Mouse (Mus musculus) spleen, postnatal 4 days (tissue): ENCODE measurements around the gene Cep152.

Experiments used
- DNase-seq, 2 experiments: peaks; one replicate each; pipeline ENCODE4 v3.0.0; 2022; ENCODE audit warnings: low spot score in 2 of 2

Gene Cep152

GRCm38 (mm10) chr2:125624837-125625351 is at the start of gene Cep152:
Cep152 (minus strand) TSS chr2:125625113.
- peak; percentile 98 for DNase-seq

- DNase-seq, result peak; percentile 76 to 89
Observed at GRCm38 (mm10) chr2:125672957-125673631, 48.2 kb upstream of the Cep152 start, which contains the start of gene Eid1. Eid1 (plus strand) TSS chr2:125673095.

GRCm38 (mm10) chr2:125672568-125672956 is 47.6 kb upstream of the Cep152 start:
- peak in 1 of 2 experiments; percentile 69 for DNase-seq

- DNase-seq, result no peak
Observed at GRCm38 (mm10) chr2:125670846-125671245, 45.9 kb upstream of the Cep152 start.

- no peak for DNase-seq
Observed at GRCm38 (mm10) chr2:125667721-125668120, 42.8 kb upstream of the Cep152 start.

- no peak for DNase-seq
Observed at GRCm38 (mm10) chr2:125667184-125667583, 42.3 kb upstream of the Cep152 start.

- peak in 1 of 2 experiments; percentile 66 for DNase-seq
Observed at GRCm38 (mm10) chr2:125666668-125667067, 41.8 kb upstream of the Cep152 start.

- DNase-seq, result no peak
Observed at GRCm38 (mm10) chr2:125665909-125666308, 41.0 kb upstream of the Cep152 start.

GRCm38 (mm10) chr2:125665213-125665612 is 40.3 kb upstream of the Cep152 start:
- DNase-seq, result peak in 1 of 2 experiments; percentile 35

- DNase-seq, result no peak
Observed at GRCm38 (mm10) chr2:125662517-125662916, 37.6 kb upstream of the Cep152 start.

GRCm38 (mm10) chr2:125661156-125661555 is 36.2 kb upstream of the Cep152 start:
- DNase-seq, result no peak

GRCm38 (mm10) chr2:125660537-125661130 is 35.7 kb upstream of the Cep152 start:
- no peak for DNase-seq

- DNase-seq, result peak; percentile 73 to 86
Observed at GRCm38 (mm10) chr2:125659823-125660536, 35.1 kb upstream of the Cep152 start.

- DNase-seq, result no peak
Observed at GRCm38 (mm10) chr2:125655391-125655790, 30.5 kb upstream of the Cep152 start.

- no peak for DNase-seq
Observed at GRCm38 (mm10) chr2:125653286-125653685, 28.4 kb upstream of the Cep152 start.

GRCm38 (mm10) chr2:125651563-125651962 is 26.6 kb upstream of the Cep152 start:
- no peak for DNase-seq

- no peak for DNase-seq
Observed at GRCm38 (mm10) chr2:125650742-125651352, 25.9 kb upstream of the Cep152 start.

GRCm38 (mm10) chr2:125650038-125650437 is 25.1 kb upstream of the Cep152 start:
- no peak for DNase-seq

- DNase-seq, result no peak
Observed at GRCm38 (mm10) chr2:125644912-125645311, 20.0 kb upstream of the Cep152 start.

GRCm38 (mm10) chr2:125637331-125637730 is 12.4 kb upstream of the Cep152 start:
- DNase-seq, result no peak

GRCm38 (mm10) chr2:125630010-125630409 is 5.1 kb upstream of the Cep152 start:
- no peak for DNase-seq

GRCm38 (mm10) chr2:125628487-125628886 is 3.6 kb upstream of the Cep152 start:
- DNase-seq, result no peak
